Mouse (Mus musculus): ENCODE data around the gene Gm20388. TPM values are rescaled to one million over a fixed set of nuclear protein-coding genes. Genes with fewer than 3 reads are reported as not detected.
A peak's percentile ranks its signal among the peaks of the same experiment; 100 is the strongest.

The Gm20388 gene
- polyA plus RNA-seq, 1 experiment: not detected

- Histone ChIP-seq H3K4me1 (ENCODE audit: control insufficient read depth, insufficient read depth, low read length) (peaks cover 38% of the 10 kb centered on the region), H3K4me3 (ENCODE audit: insufficient read depth, low read depth, low read length) (peak overlapping the region; percentile 16; the same call in 1 of the 2 replicates), H3K27ac (ENCODE audit: insufficient read depth, low read depth, low read length) (no peak overlapping the region)
- TF ChIP-seq POLR2A (IDR thresholded peaks at IDR 0.05; ENCODE audit: insufficient read depth, low read depth, low read length): no peak
- TF ChIP-seq CTCF (IDR thresholded peaks at IDR 0.05; ENCODE audit: insufficient read depth, low read depth, low read length): no peak
- WGBS: 26% methylated on average over 20 of the region's 20 CpGs
Measured at GRCm38 (mm10) chr8:122280588-122281316, 2370.1 kb downstream of the Gm20388 start.

- Histone ChIP-seq H3K27ac (ENCODE audit: insufficient read depth, low read depth, low read length) (no peak overlapping the region; the same call in 1 of the 2 replicates), H3K4me3 (ENCODE audit: insufficient read depth, low read depth, low read length) (peak overlapping the region; percentile 52), H3K4me1 (ENCODE audit: control insufficient read depth, insufficient read depth, low read length) (peaks cover 40% of the 10 kb centered on the region)
- TF ChIP-seq POLR2A (IDR thresholded peaks at IDR 0.05; ENCODE audit: insufficient read depth, low read depth, low read length): no peak
- WGBS: under 1% methylated on average over 47 of the region's 47 CpGs
Measured at GRCm38 (mm10) chr8:122281317-122282034, 2370.8 kb downstream of the Gm20388 start.

- WGBS: 17% methylated on average over 58 of the region's 60 CpGs
- no peak within 1 kb of the TSS; the same call in 1 of the 2 replicates for H3K27ac ChIP-seq (ENCODE audit: insufficient read depth, low read depth, low read length)
- H3K4me1 ChIP-seq (ENCODE audit: control insufficient read depth, insufficient read depth, low read length): peaks cover 44% of the 10 kb centered on the region
- H3K4me3 ChIP-seq (ENCODE audit: insufficient read depth, low read depth, low read length): peak within 1 kb of the TSS; percentile 52
- no peak for TF ChIP-seq POLR2A (IDR thresholded peaks at IDR 0.05; ENCODE audit: insufficient read depth, low read depth, low read length)
Measured at GRCm38 (mm10) chr8:122282035-122282358, 2371.4 kb downstream of the Gm20388 start, which contains the start of gene Zfpm1. Gene Zfpm1 (plus strand): TSS chr8:122282141.

GRCm38 (mm10) chr8:122282501-122283355 lies 2372.1 kb downstream of the Gm20388 start:
- H3K4me1 ChIP-seq (ENCODE audit: control insufficient read depth, insufficient read depth, low read length): peaks cover 51% of the 10 kb centered on the region
- H3K27ac ChIP-seq (ENCODE audit: insufficient read depth, low read depth, low read length): no peak overlapping the region
- TF ChIP-seq CTCF (IDR thresholded peaks at IDR 0.05; ENCODE audit: insufficient read depth, low read depth, low read length) (no peak), POLR2A (IDR thresholded peaks at IDR 0.05; ENCODE audit: insufficient read depth, low read depth, low read length) (no peak)
- H3K4me3 ChIP-seq (ENCODE audit: insufficient read depth, low read depth, low read length): peak overlapping the region; percentile 52
- under 1% methylated on average over 70 of the region's 70 CpGs for WGBS

GRCm38 (mm10) chr8:122283356-122284202 lies 2372.9 kb downstream of the Gm20388 start:
- H3K4me3 ChIP-seq (ENCODE audit: insufficient read depth, low read depth, low read length): peak overlapping the region; percentile 52
- WGBS: 1% methylated on average over 37 of the region's 37 CpGs
- peaks cover 54% of the 10 kb centered on the region for H3K4me1 ChIP-seq (ENCODE audit: control insufficient read depth, insufficient read depth, low read length)
- TF ChIP-seq CTCF (IDR thresholded peaks at IDR 0.05; ENCODE audit: insufficient read depth, low read depth, low read length) (no peak), POLR2A (IDR thresholded peaks at IDR 0.05; ENCODE audit: insufficient read depth, low read depth, low read length) (no peak)
- H3K27ac ChIP-seq (ENCODE audit: insufficient read depth, low read depth, low read length): no peak overlapping the region

- H3K4me3 ChIP-seq (ENCODE audit: insufficient read depth, low read depth, low read length): peak overlapping the region; percentile 52
- H3K27ac ChIP-seq (ENCODE audit: insufficient read depth, low read depth, low read length): no peak overlapping the region
- no peak for TF ChIP-seq CTCF (IDR thresholded peaks at IDR 0.05; ENCODE audit: insufficient read depth, low read depth, low read length)
- TF ChIP-seq POLR2A (IDR thresholded peaks at IDR 0.05; ENCODE audit: insufficient read depth, low read depth, low read length): no peak
- H3K4me1 ChIP-seq (ENCODE audit: control insufficient read depth, insufficient read depth, low read length): peaks cover 54% of the 10 kb centered on the region
- WGBS: 4% methylated on average over 33 of the region's 33 CpGs
Measured at GRCm38 (mm10) chr8:122284203-122284658, 2373.6 kb downstream of the Gm20388 start.

GRCm38 (mm10) chr8:122284659-122285261 lies 2374.1 kb downstream of the Gm20388 start:
- Histone ChIP-seq H3K4me3 (ENCODE audit: insufficient read depth, low read depth, low read length) (peak overlapping the region; percentile 52), H3K27ac (ENCODE audit: insufficient read depth, low read depth, low read length) (no peak overlapping the region), H3K4me1 (ENCODE audit: control insufficient read depth, insufficient read depth, low read length) (peaks cover 54% of the 10 kb centered on the region)
- 38% methylated on average over 21 of the region's 21 CpGs for whole genome bisulfite sequencing
- TF ChIP-seq CTCF (IDR thresholded peaks at IDR 0.05; ENCODE audit: insufficient read depth, low read depth, low read length) (no peak), POLR2A (IDR thresholded peaks at IDR 0.05; ENCODE audit: insufficient read depth, low read depth, low read length) (0 out of 2 replicates have a peak, but pooled peaks have one; percentile 15)

- H3K4me3 ChIP-seq (ENCODE audit: insufficient read depth, low read depth, low read length): no peak overlapping the region
- H3K4me1 ChIP-seq (ENCODE audit: control insufficient read depth, insufficient read depth, low read length): peaks cover 54% of the 10 kb centered on the region
- TF ChIP-seq CTCF (IDR thresholded peaks at IDR 0.05; ENCODE audit: insufficient read depth, low read depth, low read length): no peak
- TF ChIP-seq POLR2A (IDR thresholded peaks at IDR 0.05; ENCODE audit: insufficient read depth, low read depth, low read length): no peak
- no peak overlapping the region for H3K27ac ChIP-seq (ENCODE audit: insufficient read depth, low read depth, low read length)
- 74% methylated on average over 6 of the region's 6 CpGs for WGBS
Measured at GRCm38 (mm10) chr8:122285727-122286126, 2375.1 kb downstream of the Gm20388 start.

All from olfactory bulb, adult 2 months (tissue).